In the genomic region with DNA sequence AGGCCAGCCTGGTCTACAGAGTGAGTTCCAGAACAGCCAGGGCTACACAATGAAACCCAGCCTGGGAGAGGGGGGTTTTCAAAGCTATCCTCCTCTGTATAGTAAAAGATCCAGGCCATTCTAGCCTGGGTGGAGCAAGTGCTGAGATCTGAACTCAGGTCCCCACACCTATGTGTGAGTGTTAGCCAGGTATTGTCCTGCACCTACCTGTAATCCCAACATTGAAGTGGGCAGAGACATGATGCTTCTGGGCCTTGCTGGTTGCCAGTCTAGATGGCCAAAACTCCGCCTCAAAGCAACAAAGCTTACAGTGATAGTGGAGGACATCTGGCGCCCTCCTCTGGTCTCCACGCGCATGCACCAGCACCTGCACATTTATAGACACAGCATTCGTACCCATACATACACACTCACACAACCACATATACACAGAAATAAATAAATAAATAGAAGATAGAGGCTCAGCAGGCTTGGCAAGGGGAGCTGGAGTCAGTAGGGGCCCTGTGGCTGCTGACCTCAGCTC, we compare ENCODE assay signal across 9 mouse cellular contexts. TPM values are rescaled to one million over a fixed set of nuclear protein-coding genes. Genes with fewer than 3 reads are reported as not detected.
A peak's percentile ranks its signal among the peaks of the same experiment; 100 is the strongest.
DNase-seq lines count a peak whose midpoint lies in the region; ATAC-seq and TF ChIP-seq lines count a peak whose summit lies in the region.
"Had no signal": no experiment of that assay in that cellular context is flagged by ENCODE, and none has a peak within 500 bp of the region (broad histone marks: within the 10 kb centered on the region; RNA-seq: fewer than 3 reads in every experiment).

No protein-coding gene starts in this region.

- no peak overlapping the region for H3K27ac ChIP-seq in forebrain, embryonic 14.5 days (ENCODE audit: low read depth, low read length)
- H3K27ac ChIP-seq in forebrain, embryonic 12.5 days: no peak overlapping the region
- no peak overlapping the region for H3K27ac ChIP-seq in neural tube, embryonic 15.5 days (replicated peaks)
- H3K27ac ChIP-seq in kidney, postnatal 0 days: no peak overlapping the region

- H3K9me3 ChIP-seq in forebrain, embryonic 14.5 days (replicated peaks; ENCODE audit: control insufficient read depth, low read length): no peaks in the 10 kb centered on the region
- no peaks in the 10 kb centered on the region for H3K9me3 ChIP-seq in forebrain, embryonic 12.5 days
- H3K9me3 ChIP-seq in neural tube, embryonic 15.5 days (replicated peaks): no peaks in the 10 kb centered on the region
- H3K9me3 ChIP-seq in kidney, postnatal 0 days (replicated peaks; ENCODE audit: low read length): no peaks in the 10 kb centered on the region
- H3K9me3 ChIP-seq: G1E had no signal

- H3K4me2 ChIP-seq in forebrain, embryonic 14.5 days (ENCODE audit: low read length): no peak overlapping the region
- no peak overlapping the region for H3K4me2 ChIP-seq in forebrain, embryonic 12.5 days
- no peak overlapping the region for H3K4me2 ChIP-seq in neural tube, embryonic 15.5 days
- no peak overlapping the region for H3K4me2 ChIP-seq in kidney, postnatal 0 days (ENCODE audit: low read length)

- no peaks in the 10 kb centered on the region for H3K27me3 ChIP-seq in forebrain, embryonic 14.5 days (replicated peaks; ENCODE audit: control insufficient read depth, insufficient read depth, low read length)
- H3K27me3 ChIP-seq in forebrain, embryonic 12.5 days: no peaks in the 10 kb centered on the region
- H3K27me3 ChIP-seq in neural tube, embryonic 15.5 days (replicated peaks): no peaks in the 10 kb centered on the region
- no peaks in the 10 kb centered on the region for H3K27me3 ChIP-seq in kidney, postnatal 0 days (ENCODE audit: insufficient read depth, low read length)

- 81% methylated on average over 5 of the region's 5 CpGs for WGBS in forebrain, embryonic 14.5 days
- 60% methylated on average over 5 of the region's 5 CpGs for WGBS in forebrain, embryonic 12.5 days
- WGBS in neural tube, embryonic 15.5 days: 71% methylated on average over 5 of the region's 5 CpGs
- 82% methylated on average over 5 of the region's 5 CpGs for WGBS in kidney, postnatal 0 days

- H3K4me1 ChIP-seq in forebrain, embryonic 14.5 days (ENCODE audit: control insufficient read depth, insufficient read depth, low read length): no peaks in the 10 kb centered on the region
- no peaks in the 10 kb centered on the region for H3K4me1 ChIP-seq in forebrain, embryonic 12.5 days
- no peaks in the 10 kb centered on the region for H3K4me1 ChIP-seq in neural tube, embryonic 15.5 days
- H3K4me1 ChIP-seq in kidney, postnatal 0 days (replicated peaks; ENCODE audit: insufficient read depth, low read length): no peaks in the 10 kb centered on the region

- H3K9ac ChIP-seq in forebrain, embryonic 14.5 days (ENCODE audit: low read length): no peak overlapping the region
- H3K9ac ChIP-seq in forebrain, embryonic 12.5 days: no peak overlapping the region
- no peak overlapping the region for H3K9ac ChIP-seq in neural tube, embryonic 15.5 days (replicated peaks)
- H3K9ac ChIP-seq in kidney, postnatal 0 days (ENCODE audit: low read depth, low read length): no peak overlapping the region

- H3K4me3 ChIP-seq in forebrain, embryonic 14.5 days (ENCODE audit: low read depth, low read length): no peak overlapping the region
- H3K4me3 ChIP-seq in forebrain, embryonic 12.5 days (replicated peaks): no peak overlapping the region
- no peak overlapping the region for H3K4me3 ChIP-seq in neural tube, embryonic 15.5 days (replicated peaks)
- H3K4me3 ChIP-seq in kidney, postnatal 0 days (replicated peaks; ENCODE audit: low read depth, low read length): no peak overlapping the region

- peak; percentile 72 for TF ChIP-seq CTCF in kidney, postnatal 0 days (IDR thresholded peaks at IDR 0.05; ENCODE audit: low read depth)

- peaks cover 13% of the 10 kb centered on the region; the same call in 1 of the 2 replicates for H3K36me3 ChIP-seq in forebrain, embryonic 14.5 days (ENCODE audit: control insufficient read depth, insufficient read depth, low read length)
- H3K36me3 ChIP-seq in forebrain, embryonic 12.5 days (replicated peaks): peaks cover 43% of the 10 kb centered on the region
- H3K36me3 ChIP-seq in neural tube, embryonic 15.5 days: 0 out of 2 replicates have a peak, but pooled peaks cover 6% of the 10 kb centered on the region
- peaks cover 88% of the 10 kb centered on the region for H3K36me3 ChIP-seq in kidney, postnatal 0 days (ENCODE audit: insufficient read depth, low read length)
- H3K36me3 ChIP-seq: G1E had no signal

- ATAC-seq in forebrain, embryonic 14.5 days: no peak
- no peak for ATAC-seq in forebrain, embryonic 12.5 days (ENCODE audit: low FRiP score)
- ATAC-seq in neural tube, embryonic 15.5 days (ENCODE audit: low FRiP score): no peak
- no peak for ATAC-seq in kidney, postnatal 0 days (replicated peaks; ENCODE audit: low FRiP score, low read depth)

- DNase-seq in forebrain, embryonic 14.5 days (ENCODE audit: low spot score): peak; percentile 59
- peak; percentile 36 for DNase-seq in neural tube, embryonic 10.5 days (ENCODE audit: extremely low spot score, low spot score)
- DNase-seq in cerebellum, adult 8-10 months: peak; percentile 34
- DNase-seq in kidney, postnatal 0 days (ENCODE audit: low spot score): peak; percentile 50
- peak; percentile 71 for DNase-seq in lung, postnatal 36 days
- no peak for DNase-seq in spleen, adult 12 weeks (ENCODE audit: low spot score)

RNA-seq across cellular contexts. Expression of gene Ldlrad2, which starts 28.3 kb away (rescaled TPM):
- polyA plus RNA-seq in forebrain, embryonic 14.5 days (2014; fragmentation: Nextera tagmentation; extraction: Ambion mirVana): not detected in 2 replicates
- polyA plus RNA-seq in forebrain, embryonic 12.5 days (2016; fragmentation: Nextera tagmentation; extraction: Ambion mirVana): not detected in 2 replicates
- not detected in 2 replicates for polyA plus RNA-seq in neural tube, embryonic 15.5 days (2015; fragmentation: Nextera tagmentation; extraction: Ambion mirVana)
- polyA plus RNA-seq in kidney, postnatal 0 days (2015; fragmentation: Nextera tagmentation; extraction: Ambion mirVana): not detected in 2 replicates
- polyA plus RNA-seq: G1E had no signal

RNA-seq across cellular contexts. Expression of gene Usp48, which starts 47.5 kb away (rescaled TPM):
- 52.4 and 68.4 TPM in 2 replicates for polyA plus RNA-seq in forebrain, embryonic 14.5 days (2014; fragmentation: Nextera tagmentation; extraction: Ambion mirVana)
- 85.1 and 87.1 TPM in 2 replicates for polyA plus RNA-seq in forebrain, embryonic 12.5 days (2016; fragmentation: Nextera tagmentation; extraction: Ambion mirVana)
- 59.3 and 61.6 TPM in 2 replicates for polyA plus RNA-seq in neural tube, embryonic 15.5 days (2015; fragmentation: Nextera tagmentation; extraction: Ambion mirVana)
- polyA plus RNA-seq in kidney, postnatal 0 days (2015; fragmentation: Nextera tagmentation; extraction: Ambion mirVana): 40.4 and 49.2 TPM in 2 replicates
